Comparison of ENCODE assay signal across 16 mouse cellular contexts in the genomic region with DNA sequence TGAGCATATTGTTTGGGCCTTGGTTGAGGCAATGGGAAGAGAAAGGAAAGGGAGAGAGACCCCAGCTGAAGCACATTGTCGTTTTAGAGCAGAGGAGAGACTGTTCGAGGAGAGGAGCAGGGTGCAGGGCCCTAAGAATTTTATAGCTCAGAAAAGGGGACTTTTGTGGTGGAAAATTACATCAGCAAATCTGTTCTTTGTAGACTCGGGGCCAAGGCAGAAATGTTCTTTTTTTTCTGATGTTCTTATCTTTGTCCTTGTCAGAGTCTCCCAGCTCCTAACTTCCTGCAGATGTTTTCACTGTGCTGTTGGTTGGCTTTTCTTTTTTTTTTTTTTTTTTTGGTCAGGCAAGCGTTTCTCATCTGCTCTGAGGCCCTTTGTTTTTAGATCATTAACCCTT. TPM values are rescaled to one million over a fixed set of nuclear protein-coding genes. Genes with fewer than 3 reads are reported as not detected.
DNase-seq lines count a peak whose midpoint lies in the region; ATAC-seq lines count a peak whose summit lies in the region.
"Had no signal": no experiment of that assay in that cellular context is flagged by ENCODE, and none has a peak within 500 bp of the region (broad histone marks: within the 10 kb centered on the region; RNA-seq: fewer than 3 reads in every experiment).

No protein-coding gene starts in this region.

- no peaks in the 10 kb centered on the region for H3K27me3 ChIP-seq in embryonic facial prominence, embryonic 12.5 days
- H3K27me3 ChIP-seq in heart, embryonic 12.5 days (replicated peaks): no peaks in the 10 kb centered on the region
- no peaks in the 10 kb centered on the region for H3K27me3 ChIP-seq in hindbrain, embryonic 14.5 days (ENCODE audit: control insufficient read depth, insufficient read depth, low read length)
- H3K27me3 ChIP-seq in midbrain, embryonic 14.5 days (ENCODE audit: control insufficient read depth, insufficient read depth, low read length): no peaks in the 10 kb centered on the region
- H3K27me3 ChIP-seq: CH12.LX; limb, embryonic 12.5 days had no signal

- no peaks in the 10 kb centered on the region for H3K4me1 ChIP-seq in embryonic facial prominence, embryonic 12.5 days
- H3K4me1 ChIP-seq in heart, embryonic 12.5 days (replicated peaks): peaks cover 10% of the 10 kb centered on the region; the same call in 1 of the 2 replicates
- H3K4me1 ChIP-seq in hindbrain, embryonic 14.5 days (replicated peaks; ENCODE audit: control insufficient read depth, insufficient read depth, low read length): no peaks in the 10 kb centered on the region
- H3K4me1 ChIP-seq in midbrain, embryonic 14.5 days (ENCODE audit: control insufficient read depth, insufficient read depth, low read length): no peaks in the 10 kb centered on the region
- H3K4me1 ChIP-seq: limb, embryonic 12.5 days; midbrain, embryonic 10.5 days had no signal

- DNase-seq in kidney, postnatal 10 days: peak; percentile 14
- DNase-seq in kidney, adult 18-20 months: no peak
- peak; percentile 48 for DNase-seq in thymus, postnatal 0 days (ENCODE audit: low spot score)
- no peak for DNase-seq in urinary bladder, postnatal 25 days (ENCODE audit: low spot score)
- no peak for DNase-seq in hindbrain, embryonic 14.5 days (ENCODE audit: low spot score)
- DNase-seq in midbrain, embryonic 14.5 days: no peak
- DNase-seq: cerebellum, adult 8-10 months; forebrain, postnatal 0 days; gastrocnemius, postnatal 14 days; lung, embryonic 14.5 days had no signal

- WGBS in embryonic facial prominence, embryonic 12.5 days: 26% methylated on average over 4 of the region's 4 CpGs
- 21% methylated on average over 4 of the region's 4 CpGs for WGBS in heart, embryonic 12.5 days
- 63% methylated on average over 4 of the region's 4 CpGs for WGBS in hindbrain, embryonic 14.5 days
- 68% methylated on average over 4 of the region's 4 CpGs for WGBS in midbrain, embryonic 14.5 days

- H3K9ac ChIP-seq in embryonic facial prominence, embryonic 12.5 days: no peak overlapping the region
- no peak overlapping the region for H3K9ac ChIP-seq in heart, embryonic 12.5 days
- no peak overlapping the region for H3K9ac ChIP-seq in hindbrain, embryonic 14.5 days
- H3K9ac ChIP-seq in midbrain, embryonic 14.5 days (replicated peaks; ENCODE audit: low read length): no peak overlapping the region
- H3K9ac ChIP-seq: forebrain, postnatal 0 days; limb, embryonic 12.5 days; lung, embryonic 14.5 days had no signal

- peaks cover 10% of the 10 kb centered on the region; the same call in 1 of the 2 replicates for H3K36me3 ChIP-seq in embryonic facial prominence, embryonic 12.5 days
- peaks cover 37% of the 10 kb centered on the region for H3K36me3 ChIP-seq in heart, embryonic 12.5 days
- H3K36me3 ChIP-seq in hindbrain, embryonic 14.5 days (replicated peaks; ENCODE audit: control insufficient read depth, insufficient read depth): 0 out of 2 replicates have a peak, but pooled peaks cover 8% of the 10 kb centered on the region
- no peaks in the 10 kb centered on the region for H3K36me3 ChIP-seq in midbrain, embryonic 14.5 days (ENCODE audit: control insufficient read depth, insufficient read depth, low read length)
- H3K36me3 ChIP-seq: midbrain, embryonic 10.5 days had no signal

- no peak for ATAC-seq in embryonic facial prominence, embryonic 12.5 days (ENCODE audit: insufficient number of reproducible peaks, insufficient read depth, low FRiP score, low TSS enrichment)
- ATAC-seq in heart, embryonic 12.5 days (ENCODE audit: insufficient number of reproducible peaks, low FRiP score): peak; percentile 67
- ATAC-seq in hindbrain, embryonic 14.5 days (ENCODE audit: low FRiP score): no peak
- ATAC-seq in midbrain, embryonic 14.5 days (ENCODE audit: low FRiP score, low TSS enrichment): no peak
- ATAC-seq: forebrain, postnatal 0 days; inflammation-experienced regulatory T-cells, adult 6 months had no signal

- no peaks in the 10 kb centered on the region for H3K9me3 ChIP-seq in embryonic facial prominence, embryonic 12.5 days
- H3K9me3 ChIP-seq in heart, embryonic 12.5 days (replicated peaks): no peaks in the 10 kb centered on the region
- no peaks in the 10 kb centered on the region for H3K9me3 ChIP-seq in hindbrain, embryonic 14.5 days (ENCODE audit: control insufficient read depth, low read length)
- H3K9me3 ChIP-seq in midbrain, embryonic 14.5 days (ENCODE audit: control insufficient read depth, low read length): no peaks in the 10 kb centered on the region
- H3K9me3 ChIP-seq: limb, embryonic 12.5 days; midbrain, embryonic 10.5 days had no signal

- no peak overlapping the region for H3K4me3 ChIP-seq in embryonic facial prominence, embryonic 12.5 days
- no peak overlapping the region for H3K4me3 ChIP-seq in heart, embryonic 12.5 days
- H3K4me3 ChIP-seq in hindbrain, embryonic 14.5 days (replicated peaks; ENCODE audit: low read length): no peak overlapping the region
- no peak overlapping the region for H3K4me3 ChIP-seq in midbrain, embryonic 14.5 days (replicated peaks; ENCODE audit: low read depth, low read length)
- H3K4me3 ChIP-seq: limb, embryonic 12.5 days; midbrain, embryonic 10.5 days had no signal

- H3K4me2 ChIP-seq in embryonic facial prominence, embryonic 12.5 days (replicated peaks): no peak overlapping the region
- peak overlapping the region; percentile 2; the same call in 1 of the 2 replicates for H3K4me2 ChIP-seq in heart, embryonic 12.5 days
- no peak overlapping the region for H3K4me2 ChIP-seq in hindbrain, embryonic 14.5 days (replicated peaks)
- H3K4me2 ChIP-seq in midbrain, embryonic 14.5 days (ENCODE audit: low read length): no peak overlapping the region
- H3K4me2 ChIP-seq: limb, embryonic 12.5 days; lung, embryonic 14.5 days had no signal

- H3K27ac ChIP-seq in embryonic facial prominence, embryonic 12.5 days: 0 out of 2 replicates have a peak overlapping the region, but pooled peaks have one; percentile 23
- H3K27ac ChIP-seq in heart, embryonic 12.5 days (ENCODE audit: poor library complexity, severe bottlenecking): peak overlapping the region; percentile 59
- no peak overlapping the region for H3K27ac ChIP-seq in hindbrain, embryonic 14.5 days
- H3K27ac ChIP-seq in midbrain, embryonic 14.5 days (replicated peaks; ENCODE audit: low read depth, low read length): no peak overlapping the region
- H3K27ac ChIP-seq: limb, embryonic 12.5 days; midbrain, embryonic 10.5 days had no signal

RNA-seq across cellular contexts. Expression of gene Tfdp2, which starts 37.6 kb away (rescaled TPM):
- polyA plus RNA-seq in embryonic facial prominence, embryonic 12.5 days (2016; fragmentation: Nextera tagmentation; extraction: Ambion mirVana): 56.9 and 58.2 TPM in 2 replicates
- polyA plus RNA-seq in heart, embryonic 12.5 days (2016; fragmentation: Nextera tagmentation; extraction: Ambion mirVana): 44.2 and 46.9 TPM in 2 replicates
- 47.5 and 59.7 TPM in 2 replicates for polyA plus RNA-seq in thymus, postnatal 0 days (2015; fragmentation: Nextera tagmentation; extraction: Ambion mirVana)
- 21.1 and 24.4 TPM in 2 replicates for polyA plus RNA-seq in hindbrain, embryonic 14.5 days (2014; fragmentation: Nextera tagmentation; extraction: Ambion mirVana)
- 32.5 and 36.8 TPM in 2 replicates for polyA plus RNA-seq in midbrain, embryonic 14.5 days (2014; fragmentation: Nextera tagmentation; extraction: Ambion mirVana)

RNA-seq across cellular contexts. Expression of gene Gk5, which starts 39.3 kb away (rescaled TPM):
- 6.9 and 7.1 TPM in 2 replicates for polyA plus RNA-seq in embryonic facial prominence, embryonic 12.5 days (2016; fragmentation: Nextera tagmentation; extraction: Ambion mirVana)
- polyA plus RNA-seq in heart, embryonic 12.5 days (2016; fragmentation: Nextera tagmentation; extraction: Ambion mirVana): 5.7 and 6.1 TPM in 2 replicates
- 5.7 and 8.0 TPM in 2 replicates for polyA plus RNA-seq in thymus, postnatal 0 days (2015; fragmentation: Nextera tagmentation; extraction: Ambion mirVana)
- polyA plus RNA-seq in hindbrain, embryonic 14.5 days (2014; fragmentation: Nextera tagmentation; extraction: Ambion mirVana): 3.2 and 3.7 TPM in 2 replicates
- polyA plus RNA-seq in midbrain, embryonic 14.5 days (2014; fragmentation: Nextera tagmentation; extraction: Ambion mirVana): 2.3 and 2.8 TPM in 2 replicates

Comparison
In these comparisons a context has a peak if more than half of its experiments do, and no peak if none do; other contexts are left out.
1. DNase-seq: peak in kidney, postnatal 10 days (single experiment) and thymus, postnatal 0 days (single experiment); none in kidney, adult 18-20 months (single experiment), urinary bladder, postnatal 25 days (single experiment), hindbrain, embryonic 14.5 days (single experiment) and midbrain, embryonic 14.5 days (single experiment).
2. H3K27ac ChIP-seq: peak in embryonic facial prominence, embryonic 12.5 days (single experiment) and heart, embryonic 12.5 days (single experiment); none in hindbrain, embryonic 14.5 days (single experiment) and midbrain, embryonic 14.5 days (single experiment).